Mouse (Mus musculus): ENCODE data around the gene Kctd13.
A peak's percentile ranks its signal among the peaks of the same experiment; 100 is the strongest.
"Not testable (repeated sequence)": the region's sequence is repeated elsewhere in the genome, so short reads cannot be mapped to it uniquely, and the experiment has no call there.

Gene Kctd13

GRCm38 (mm10) chr7:126928384-126929037 lies at the start of gene Kctd13:
Gene Kctd13 (plus strand): TSS chr7:126928879.
- DNase-seq, result peak; percentile 86

GRCm38 (mm10) chr7:126881040-126881439 lies 47.6 kb upstream of the Kctd13 start:
- no peak for DNase-seq

GRCm38 (mm10) chr7:126883731-126884181 lies 44.9 kb upstream of the Kctd13 start:
- peak; percentile 35 to 59 for DNase-seq

GRCm38 (mm10) chr7:126884286-126885164 lies 44.2 kb upstream of the Kctd13 start, which contains the start of gene Taok2:
Gene Taok2 (minus strand): TSS chr7:126884703.
- DNase-seq, result peak; percentile 94 to 95

- no peak for DNase-seq
Observed at GRCm38 (mm10) chr7:126887281-126887680, 41.4 kb upstream of the Kctd13 start.

GRCm38 (mm10) chr7:126888852-126889251 lies 39.8 kb upstream of the Kctd13 start:
- peak in 1 of 2 experiments; percentile 14 for DNase-seq

GRCm38 (mm10) chr7:126896912-126897311 lies 31.8 kb upstream of the Kctd13 start:
- DNase-seq, result no peak

GRCm38 (mm10) chr7:126897390-126898101 lies 31.1 kb upstream of the Kctd13 start:
- DNase-seq, result no peak

- peak; percentile 84 to 85 for DNase-seq
Observed at GRCm38 (mm10) chr7:126898102-126898990, 30.3 kb upstream of the Kctd13 start.

GRCm38 (mm10) chr7:126899781-126900180 lies 28.9 kb upstream of the Kctd13 start:
- DNase-seq, result not testable (repeated sequence)

- no peak for DNase-seq
Observed at GRCm38 (mm10) chr7:126905590-126905989, 23.1 kb upstream of the Kctd13 start.

- DNase-seq, result no peak
Observed at GRCm38 (mm10) chr7:126914844-126915243, 13.8 kb upstream of the Kctd13 start.

GRCm38 (mm10) chr7:126918356-126918755 lies 10.3 kb upstream of the Kctd13 start:
- DNase-seq, result not testable (repeated sequence)

GRCm38 (mm10) chr7:126919973-126920372 lies 8.7 kb upstream of the Kctd13 start:
- DNase-seq, result no peak

GRCm38 (mm10) chr7:126921563-126921962 lies 7.1 kb upstream of the Kctd13 start:
- no peak for DNase-seq

GRCm38 (mm10) chr7:126922624-126923060 lies 6.0 kb upstream of the Kctd13 start, which contains the start of gene Tmem219:
Gene Tmem219 (minus strand): TSS chr7:126922917.
- no peak for DNase-seq

- no peak for DNase-seq
Observed at GRCm38 (mm10) chr7:126923999-126924398, 4.7 kb upstream of the Kctd13 start.

GRCm38 (mm10) chr7:126926299-126926698 lies 2.4 kb upstream of the Kctd13 start:
- no peak for DNase-seq

GRCm38 (mm10) chr7:126929046-126929445 lies 367 bp downstream of the Kctd13 start:
- DNase-seq, result no peak

- no peak for DNase-seq
Observed at GRCm38 (mm10) chr7:126932652-126933051, 4.0 kb downstream of the Kctd13 start.

- DNase-seq, result no peak
Observed at GRCm38 (mm10) chr7:126941171-126941570, 12.5 kb downstream of the Kctd13 start.

- DNase-seq, result no peak
Observed at GRCm38 (mm10) chr7:126941801-126942200, 13.1 kb downstream of the Kctd13 start.
